Mouse (Mus musculus) brain, embryonic 14.5 days (tissue): ENCODE results near the gene Rad9a.

Source experiments
- CTCF ChIP-seq: fragments of 200-500 bp; IDR thresholded peaks from 2 replicates; pipeline ENCODE4 v1.5.1; 2012; ENCODE audit warnings: inconsistent platforms, mild to moderate bottlenecking, moderate library complexity, borderline replicate concordance; ENCODE audit not compliant: insufficient read depth, insufficient read length; ENCODE audit errors: extremely low read depth
- POLR2A ChIP-seq: fragments of 200-500 bp; IDR thresholded peaks from 2 replicates; pipeline ENCODE4 v1.6.1; 2012; ENCODE audit warnings: mild to moderate bottlenecking, inconsistent platforms, borderline replicate concordance; ENCODE audit not compliant: poor library complexity, insufficient read depth, insufficient read length, severe bottlenecking; ENCODE audit errors: extremely low read depth

DNA sequence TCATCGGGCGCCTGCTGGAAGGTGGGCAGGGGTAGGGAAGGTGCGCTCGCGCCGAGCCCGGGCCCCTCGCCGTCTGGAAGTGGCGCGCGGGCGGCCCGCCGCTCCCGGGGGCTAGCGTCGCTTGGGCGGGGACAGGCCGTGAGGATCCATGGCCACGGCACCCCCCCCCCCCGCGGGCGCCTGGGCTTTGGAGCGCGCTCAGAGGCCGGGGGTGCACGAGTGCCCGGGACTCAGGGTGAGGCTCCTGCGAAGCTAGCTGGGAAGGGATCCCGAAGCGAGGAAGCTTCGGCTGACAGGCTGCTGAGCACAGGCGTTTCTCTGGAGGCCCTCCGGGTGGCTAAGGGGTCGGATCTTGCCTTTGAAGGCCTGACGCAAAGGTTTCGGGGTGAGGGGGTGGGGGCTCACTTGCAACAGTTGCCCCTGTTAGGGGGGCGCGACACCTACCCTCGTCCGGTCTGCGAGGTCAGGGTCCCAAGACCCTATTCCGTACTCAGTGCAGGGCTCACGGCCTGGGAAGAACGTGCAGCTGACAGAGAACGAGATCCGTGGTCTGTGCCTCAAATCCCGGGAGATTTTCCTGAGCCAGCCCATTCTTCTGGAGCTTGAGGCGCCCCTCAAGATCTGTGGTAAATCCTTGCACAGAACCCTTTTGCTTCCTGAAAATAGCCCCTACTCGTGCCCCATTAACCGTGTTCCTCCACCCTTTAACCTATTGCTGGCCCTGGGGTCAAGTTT lies 9.0 kb downstream of the Rad9a start:
- no peak for TF ChIP-seq CTCF
- no peak for TF ChIP-seq POLR2A
